Mouse (Mus musculus) limb, embryonic 15.5 days (tissue): Measurements from ENCODE around the gene Chdh. TPM values are rescaled to one million over a fixed set of nuclear protein-coding genes. Genes with fewer than 3 reads are reported as not detected.

Experiments
- ATAC-seq: fragments of 200-750 bp; cut with Nextera tagmentation; 2 replicates; pipeline ENCODE4 v1.8.0; 2017; ENCODE audit warnings: low read depth, moderate TSS enrichment; ENCODE audit not compliant: insufficient number of reproducible peaks, low FRiP score, low TSS enrichment
- H3K27ac ChIP-seq: fragments of 300-500 bp; sonication (generic); 2 replicates; pipeline ENCODE4 v1.5.1; 2015; ENCODE audit warnings: moderate library complexity, mild to moderate bottlenecking, inconsistent platforms
- H3K27me3 ChIP-seq: fragments of 300-500 bp; sonication (generic); 2 replicates; pipeline ENCODE4 v1.6.1; 2015; ENCODE audit warnings: inconsistent platforms
- H3K36me3 ChIP-seq: fragments of 300-500 bp; sonication (generic); 2 replicates; pipeline ENCODE4 v1.6.1; 2015; ENCODE audit warnings: inconsistent platforms
- H3K4me1 ChIP-seq: fragments of 300-500 bp; sonication (generic); 2 replicates; pipeline ENCODE4 v1.6.1; 2015; ENCODE audit warnings: inconsistent platforms
- H3K4me2 ChIP-seq: fragments of 300-500 bp; sonication (generic); 2 replicates; pipeline ENCODE4 v1.6.1; 2015; ENCODE audit warnings: mild to moderate bottlenecking, inconsistent platforms
- H3K4me3 ChIP-seq: fragments of 300-500 bp; sonication (generic); 2 replicates; pipeline ENCODE4 v1.5.1; 2015; ENCODE audit warnings: mild to moderate bottlenecking, inconsistent platforms
- H3K9ac ChIP-seq: fragments of 300-500 bp; sonication (generic); 2 replicates; pipeline ENCODE4 v1.6.1; 2015; ENCODE audit warnings: inconsistent platforms
- H3K9me3 ChIP-seq: fragments of 300-500 bp; sonication (generic); 2 replicates; pipeline ENCODE4 v1.6.1; 2016; ENCODE audit warnings: inconsistent platforms
- WGBS: fragments of 180-500 bp; shearing (Covaris S2); methylation state at CpG from one replicate; pipeline ENCODE4 v1.1.7; 2015; 5-methylcytosine and 5-hydroxymethylcytosine counted together
- polyA plus RNA-seq: library from polyadenylated mRNA; unstranded; fragments of >200 nt; fragmentation: Nextera tagmentation; extraction: Ambion mirVana; gene quantifications from 2 replicates; pipeline ENCODE4 v1.2.1, GENCODE M21; 2015

Chdh gene
- polyA plus RNA-seq, 1 experiment from 2014 or later = 0.81 TPM

GRCm38 (mm10) chr14:30043356-30043940, 34.6 kb downstream of the Chdh start:
- Histone ChIP-seq H3K4me2 (no peak overlapping the region), H3K27me3 (no peaks in the 10 kb centered on the region), H3K9me3 (no peaks in the 10 kb centered on the region), H3K4me3 (no peak overlapping the region), H3K36me3 (no peaks in the 10 kb centered on the region), H3K4me1 (no peaks in the 10 kb centered on the region), H3K27ac (no peak overlapping the region), H3K9ac (no peak overlapping the region)
- WGBS = 85% methylated on average over 7 of the region's 7 CpGs
- no peak for ATAC-seq

GRCm38 (mm10) chr14:30045239-30045638, 36.4 kb downstream of the Chdh start:
- Histone ChIP-seq H3K36me3 (no peaks in the 10 kb centered on the region), H3K4me2 (no peak overlapping the region), H3K9me3 (no peaks in the 10 kb centered on the region), H3K9ac (no peak overlapping the region), H3K27ac (no peak overlapping the region), H3K27me3 (no peaks in the 10 kb centered on the region), H3K4me1 (no peaks in the 10 kb centered on the region), H3K4me3 (no peak overlapping the region)
- ATAC-seq = no peak
- 86% methylated on average over 10 of the region's 10 CpGs for WGBS

- Histone ChIP-seq H3K4me1 (no peaks in the 10 kb centered on the region), H3K4me2 (no peak overlapping the region), H3K9me3 (no peaks in the 10 kb centered on the region), H3K9ac (no peak overlapping the region), H3K36me3 (no peaks in the 10 kb centered on the region), H3K4me3 (no peak overlapping the region), H3K27me3 (no peaks in the 10 kb centered on the region), H3K27ac (no peak overlapping the region)
- WGBS = 78% methylated on average over 8 of the region's 8 CpGs
- ATAC-seq = no peak
Observed at GRCm38 (mm10) chr14:30045704-30046220, 36.9 kb downstream of the Chdh start.

GRCm38 (mm10) chr14:30046976-30047375, 38.2 kb downstream of the Chdh start:
- Histone ChIP-seq H3K4me2 (no peak overlapping the region), H3K4me1 (no peaks in the 10 kb centered on the region), H3K27ac (no peak overlapping the region), H3K36me3 (no peaks in the 10 kb centered on the region), H3K9me3 (no peaks in the 10 kb centered on the region), H3K27me3 (no peaks in the 10 kb centered on the region), H3K4me3 (no peak overlapping the region), H3K9ac (no peak overlapping the region)
- no peak for ATAC-seq
- 88% methylated on average over 4 of the region's 4 CpGs for WGBS

GRCm38 (mm10) chr14:30048049-30048448, 39.2 kb downstream of the Chdh start:
- no peaks in the 10 kb centered on the region for H3K36me3 ChIP-seq
- no peaks in the 10 kb centered on the region for H3K27me3 ChIP-seq
- H3K9me3 ChIP-seq = no peaks in the 10 kb centered on the region
- H3K4me3 ChIP-seq = no peak overlapping the region
- no peaks in the 10 kb centered on the region for H3K4me1 ChIP-seq
- no peak for ATAC-seq
- no peak overlapping the region for H3K9ac ChIP-seq
- 85% methylated on average over 3 of the region's 3 CpGs for WGBS
- no peak overlapping the region for H3K4me2 ChIP-seq
- H3K27ac ChIP-seq = no peak overlapping the region

- no peaks in the 10 kb centered on the region for H3K27me3 ChIP-seq
- ATAC-seq = no peak
- H3K27ac ChIP-seq = no peak overlapping the region
- H3K4me2 ChIP-seq = no peak overlapping the region
- no peaks in the 10 kb centered on the region for H3K4me1 ChIP-seq
- no peak overlapping the region for H3K9ac ChIP-seq
- H3K4me3 ChIP-seq = no peak overlapping the region
- H3K36me3 ChIP-seq = no peaks in the 10 kb centered on the region
- H3K9me3 ChIP-seq = no peaks in the 10 kb centered on the region
- 91% methylated on average over 8 of the region's 8 CpGs for WGBS
Observed at GRCm38 (mm10) chr14:30050280-30050679, 41.5 kb downstream of the Chdh start.

- Histone ChIP-seq H3K4me2 (no peak overlapping the region), H3K27me3 (no peaks in the 10 kb centered on the region), H3K4me1 (peaks cover 4% of the 10 kb centered on the region), H3K4me3 (no peak overlapping the region), H3K9ac (no peak overlapping the region), H3K9me3 (no peaks in the 10 kb centered on the region), H3K36me3 (no peaks in the 10 kb centered on the region), H3K27ac (no peak overlapping the region)
- no peak for ATAC-seq
- 75% methylated on average over 7 of the region's 7 CpGs for WGBS
Observed at GRCm38 (mm10) chr14:30054922-30055321, 46.1 kb downstream of the Chdh start.

- no peak for ATAC-seq
Observed at GRCm38 (mm10) chr14:30056031-30056766, 47.4 kb downstream of the Chdh start.

GRCm38 (mm10) chr14:30064864-30065263, 56.0 kb downstream of the Chdh start:
- 73% methylated on average over 2 of the region's 2 CpGs for WGBS
- H3K27me3 ChIP-seq = no peaks in the 10 kb centered on the region

More at GRCm38 (mm10) chr14:30056031-30056766, 47.4 kb downstream of the Chdh start:
- Histone ChIP-seq H3K9ac (no peak overlapping the region), H3K4me3 (no peak overlapping the region), H3K4me1 (peaks cover 4% of the 10 kb centered on the region), H3K4me2 (no peak overlapping the region), H3K36me3 (no peaks in the 10 kb centered on the region), H3K27me3 (no peaks in the 10 kb centered on the region), H3K9me3 (no peaks in the 10 kb centered on the region), H3K27ac (no peak overlapping the region)
- WGBS = 65% methylated on average over 13 of the region's 13 CpGs

GRCm38 (mm10) chr14:30066752-30067151, 57.9 kb downstream of the Chdh start:
- no peak for ATAC-seq
- Histone ChIP-seq H3K36me3 (no peaks in the 10 kb centered on the region), H3K9me3 (no peaks in the 10 kb centered on the region), H3K27me3 (no peaks in the 10 kb centered on the region), H3K4me1 (no peaks in the 10 kb centered on the region), H3K9ac (no peak overlapping the region), H3K27ac (no peak overlapping the region), H3K4me2 (no peak overlapping the region), H3K4me3 (no peak overlapping the region)
- 78% methylated on average over 12 of the region's 12 CpGs for WGBS

More at GRCm38 (mm10) chr14:30064864-30065263, 56.0 kb downstream of the Chdh start:
- Histone ChIP-seq H3K4me2 (no peak overlapping the region), H3K9ac (no peak overlapping the region), H3K9me3 (no peaks in the 10 kb centered on the region), H3K27ac (no peak overlapping the region), H3K36me3 (no peaks in the 10 kb centered on the region), H3K4me1 (no peaks in the 10 kb centered on the region), H3K4me3 (no peak overlapping the region)
- ATAC-seq = no peak

- no peak overlapping the region for H3K27ac ChIP-seq
- 70% methylated on average over 3 of the region's 3 CpGs for WGBS
- no peak overlapping the region for H3K4me3 ChIP-seq
- no peaks in the 10 kb centered on the region for H3K9me3 ChIP-seq
- no peaks in the 10 kb centered on the region for H3K36me3 ChIP-seq
- no peak overlapping the region for H3K4me2 ChIP-seq
- ATAC-seq = no peak
- H3K9ac ChIP-seq = no peak overlapping the region
- H3K27me3 ChIP-seq = no peaks in the 10 kb centered on the region
- no peaks in the 10 kb centered on the region for H3K4me1 ChIP-seq
Observed at GRCm38 (mm10) chr14:30068566-30068965, 59.7 kb downstream of the Chdh start.

GRCm38 (mm10) chr14:30075268-30075887, 66.6 kb downstream of the Chdh start:
- no peak for ATAC-seq
- 66% methylated on average over 7 of the region's 7 CpGs for WGBS
- no peak overlapping the region for H3K27ac ChIP-seq
- no peak overlapping the region for H3K4me2 ChIP-seq
- no peaks in the 10 kb centered on the region for H3K9me3 ChIP-seq
- no peak overlapping the region for H3K4me3 ChIP-seq
- H3K4me1 ChIP-seq = no peaks in the 10 kb centered on the region
- no peaks in the 10 kb centered on the region for H3K27me3 ChIP-seq
- no peak overlapping the region for H3K9ac ChIP-seq
- H3K36me3 ChIP-seq = no peaks in the 10 kb centered on the region
